Mouse (Mus musculus) effector memory CD4-positive, alpha-beta T cell, adult 5 months (primary cell): ENCODE results near the gene Tmem240. TPM values are rescaled to one million over a fixed set of nuclear protein-coding genes. Genes with fewer than 3 reads are reported as not detected.

ENCODE experiments used
- polyA plus RNA-seq: library from polyadenylated mRNA; unstranded; fragments of 100-300 nt; shearing (Covaris generic); gene quantifications from one replicate; pipeline ENCODE4 v1.2.1, GENCODE M21; 2017

Gene Tmem240
- polyA plus RNA-seq, result 0.11 TPM

DNA sequence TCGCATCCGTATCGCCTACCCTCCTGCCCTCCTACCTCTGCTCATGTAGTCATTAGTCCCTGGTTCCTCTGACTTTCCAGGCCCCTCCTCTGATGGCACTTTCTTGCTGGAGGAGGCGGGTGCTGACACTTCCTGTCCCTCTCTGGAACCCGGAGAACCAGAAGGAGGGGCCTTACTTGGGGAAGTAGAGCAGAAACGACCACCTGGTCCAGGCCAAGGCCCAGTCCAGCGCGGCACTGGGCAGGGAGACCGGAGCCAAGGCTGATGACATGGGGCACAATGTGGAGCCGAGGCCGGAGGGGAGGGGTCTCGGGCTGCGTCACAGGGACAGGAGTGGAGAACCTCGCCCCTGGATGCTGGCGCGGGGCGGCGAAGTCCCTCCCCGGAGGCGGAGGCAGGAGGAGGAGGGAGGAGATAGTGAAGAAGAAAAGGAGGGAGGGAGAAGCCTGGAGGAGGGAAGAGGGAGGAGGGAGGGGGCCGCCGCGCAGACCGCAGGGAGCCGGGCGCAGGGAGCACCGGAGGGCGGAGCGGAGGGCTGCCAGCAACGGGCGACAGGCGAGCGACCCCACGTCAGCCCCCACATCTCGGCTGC lies at the start of gene Tmem240:
Gene Tmem240, plus strand, starts transcription at position 451 of the 592 bp plus-strand sequence.

DNA sequence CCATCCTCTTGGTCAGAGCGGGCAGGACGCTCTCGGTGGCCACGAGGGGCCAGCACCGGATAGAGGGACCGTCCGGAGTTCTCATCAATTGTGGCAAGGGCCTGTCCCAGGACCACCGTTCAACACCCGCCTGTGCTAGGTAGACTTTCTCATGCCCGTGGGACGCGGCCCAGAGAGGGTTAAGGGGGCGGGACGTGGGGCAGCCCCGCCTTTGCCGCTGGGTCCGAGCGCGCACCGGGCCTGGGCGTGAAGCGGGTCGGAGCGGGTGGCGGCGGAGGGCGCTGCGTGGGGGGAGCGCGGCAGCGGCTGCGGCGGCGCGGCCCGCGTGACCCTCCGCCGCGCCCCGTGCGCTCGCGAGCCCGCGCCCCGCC lies 40.5 kb upstream of the Tmem240 start, which contains the start of gene Fndc10:
Gene Fndc10, plus strand, starts transcription at position 232 of the 371 bp plus-strand sequence.

DNA sequence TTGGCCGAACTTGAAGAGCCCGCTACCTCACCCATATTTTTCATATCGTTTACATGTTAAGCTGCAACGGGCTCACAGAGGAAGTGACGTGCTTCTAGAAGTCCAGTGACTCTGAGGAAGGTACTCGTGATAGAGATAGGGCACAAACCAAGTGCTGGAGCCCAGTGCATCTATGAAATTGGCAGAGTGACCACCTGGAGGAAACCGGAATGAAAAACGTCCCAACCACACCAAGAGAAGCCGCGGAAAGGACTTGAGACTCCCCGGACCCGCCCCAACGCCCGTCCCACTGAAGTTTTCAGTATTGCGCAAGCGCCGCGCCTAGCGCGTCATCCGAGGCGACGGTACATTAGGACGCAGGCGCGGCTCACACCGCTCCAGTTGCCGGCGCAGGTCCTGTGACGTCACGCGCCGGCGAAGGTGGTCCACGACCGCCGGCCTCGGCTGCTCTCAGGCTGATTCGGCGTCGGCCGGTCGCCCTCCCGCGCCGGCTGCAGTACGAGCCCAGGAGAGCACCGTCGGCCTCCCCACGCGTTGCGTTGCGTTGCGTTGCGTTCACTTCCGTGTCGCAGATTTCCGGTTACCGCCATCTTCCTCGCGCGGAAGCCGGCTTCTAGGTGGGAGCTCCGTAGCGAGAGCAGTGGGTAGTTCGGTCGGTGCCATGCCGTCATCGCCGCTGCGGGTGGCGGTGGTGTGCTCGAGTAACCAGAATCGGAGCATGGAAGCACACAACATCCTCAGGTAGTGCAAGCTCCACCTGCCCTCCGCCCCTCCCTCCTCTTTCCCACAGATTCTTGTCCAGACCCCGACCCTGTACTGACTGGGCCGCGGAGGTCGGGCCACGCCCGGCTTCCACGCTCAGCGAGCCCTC lies 29.6 kb upstream of the Tmem240 start, which contains the start of gene Ssu72:
Gene Ssu72, plus strand, starts transcription at position 80 of the 871 bp plus-strand sequence.

DNA sequence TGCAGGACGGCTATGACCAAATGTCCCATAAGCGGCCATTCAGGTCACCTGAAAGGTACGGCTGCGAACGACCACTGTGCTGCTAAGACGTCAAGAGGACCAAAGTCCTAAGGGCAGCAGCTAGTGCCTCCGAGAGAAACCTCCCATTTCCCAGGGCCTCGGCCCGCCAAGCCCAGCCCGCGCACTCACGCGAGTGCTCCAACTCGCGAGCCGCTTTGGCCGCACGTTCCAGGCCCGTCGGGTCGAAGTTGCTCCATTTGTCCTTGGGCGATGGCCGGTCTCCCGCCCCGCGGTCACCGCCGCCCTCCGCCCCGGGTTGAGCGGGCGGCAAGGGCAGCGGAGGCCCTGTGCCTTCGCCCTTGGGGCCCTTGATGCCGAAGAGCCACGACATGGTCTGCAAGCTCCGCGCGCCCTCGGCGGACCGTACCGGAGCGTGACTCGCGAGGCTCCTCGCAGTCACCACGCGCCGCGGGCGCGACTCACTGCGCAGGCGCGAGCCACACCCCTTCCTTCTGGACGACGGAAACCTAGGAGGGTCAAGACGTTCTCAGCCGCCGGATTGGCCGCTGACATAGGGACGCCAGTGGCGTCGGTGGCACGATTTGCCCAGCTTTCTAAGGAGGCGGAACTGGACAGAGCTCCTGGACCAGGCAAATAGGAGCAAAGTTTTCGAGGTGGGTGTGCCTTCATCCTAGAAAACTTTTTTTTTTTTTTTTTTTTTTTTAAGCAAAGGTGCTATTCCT lies 26.2 kb downstream of the Tmem240 start, which contains the start of gene Atad3a:
Gene Atad3a, minus strand, starts transcription at position 481 of the 743 bp plus-strand sequence.

DNA sequence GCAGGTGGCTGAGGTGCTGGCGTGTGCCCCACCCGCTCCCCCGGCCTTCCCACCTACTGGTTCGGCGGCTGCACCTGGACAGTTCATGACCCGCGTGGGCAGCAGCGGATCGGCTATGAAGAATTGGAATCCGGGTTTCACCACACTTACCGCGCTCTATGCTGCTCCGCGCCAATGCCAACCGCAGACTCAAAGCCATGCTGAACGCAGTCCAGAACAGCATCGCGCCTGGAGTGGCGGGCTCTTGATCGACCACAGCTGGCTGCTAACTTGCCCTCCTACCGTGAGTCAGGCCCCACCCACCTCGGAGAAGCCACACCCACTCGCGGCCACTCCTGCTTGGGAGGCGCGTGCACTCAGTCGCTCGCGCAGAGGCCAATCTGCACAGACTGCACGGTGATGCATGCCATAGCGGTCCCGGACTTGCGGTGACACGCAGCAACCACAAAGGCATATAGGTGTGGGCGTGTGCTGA lies 39.7 kb downstream of the Tmem240 start, which contains the start of gene Vwa1:
Gene Vwa1, minus strand, starts transcription at position 419 of the 475 bp plus-strand sequence.

DNA sequence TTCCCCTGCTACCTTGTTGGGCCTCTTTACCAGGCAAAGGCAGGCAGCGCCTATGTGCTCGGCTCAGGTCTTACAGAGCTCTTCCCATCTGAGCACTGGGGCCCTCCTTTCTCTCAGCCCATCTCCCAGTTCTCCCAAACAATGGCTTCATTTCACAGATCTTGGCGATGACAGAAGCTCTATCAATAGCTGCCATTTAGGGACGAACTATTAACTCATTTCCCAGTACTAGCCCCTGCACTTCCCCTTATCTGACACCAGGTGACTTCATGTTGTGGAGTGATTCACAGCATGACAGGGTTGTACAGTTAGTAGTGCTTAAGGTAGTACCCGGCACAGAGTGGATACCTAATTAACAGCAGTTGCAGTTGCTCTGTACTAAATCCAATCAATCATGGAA lies 51.2 kb downstream of the Tmem240 start, which contains the start of gene Tmem88b:
Gene Tmem88b, minus strand, starts transcription at position 56 of the 400 bp plus-strand sequence.

DNA sequence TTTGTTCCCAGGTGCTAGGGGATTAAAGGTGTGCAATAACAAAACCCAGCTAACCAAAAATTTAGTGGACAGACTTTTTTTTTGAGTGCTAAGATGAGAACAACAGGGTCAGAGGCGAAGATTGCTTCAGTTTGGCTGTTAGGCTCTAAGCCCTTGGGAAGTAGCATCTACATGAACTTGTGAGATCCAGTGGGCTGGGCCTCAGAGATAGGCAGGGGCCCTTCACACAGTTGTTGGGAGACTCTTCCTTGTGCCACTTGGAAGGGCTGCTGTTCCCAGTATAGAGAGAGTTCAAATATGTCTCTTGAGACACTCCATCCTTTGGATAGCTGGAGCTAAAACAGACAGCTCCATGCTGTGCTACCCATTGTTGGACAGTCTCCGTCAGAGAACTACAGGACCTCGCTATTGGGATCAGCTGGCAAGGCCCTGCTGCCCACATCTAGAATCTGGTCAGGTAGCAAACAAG lies 55.5 kb downstream of the Tmem240 start, which contains the start of gene Ankrd65:
Gene Ankrd65, plus strand, starts transcription at position 419 of the 469 bp plus-strand sequence.

Other genes with a start within 250 kb of the Tmem240 start
- 438 TPM for gene Gnb1, start 243.4 kb upstream of the Tmem240 start, polyA plus RNA-seq
- 98.5 TPM for gene Nadk, start 172.4 kb upstream of the Tmem240 start, polyA plus RNA-seq
- gene Slc35e2, start 133.4 kb upstream of the Tmem240 start, polyA plus RNA-seq, result 25.6 TPM
- 793 TPM for gene Cdk11b, start 109.9 kb upstream of the Tmem240 start, polyA plus RNA-seq
- gene Gm10563, start 89.4 kb upstream of the Tmem240 start, polyA plus RNA-seq, result not detected
- gene Mmp23, start 81.4 kb upstream of the Tmem240 start, polyA plus RNA-seq, result not detected
- 48.6 TPM for gene Mib2, start 65.6 kb upstream of the Tmem240 start, polyA plus RNA-seq
- 11.6 TPM for gene Fndc10, start 40.5 kb upstream of the Tmem240 start, polyA plus RNA-seq
- gene Ssu72, start 30.0 kb upstream of the Tmem240 start, polyA plus RNA-seq, result 83.3 TPM
- 69.8 TPM for gene Atad3a, start 26.3 kb downstream of the Tmem240 start, polyA plus RNA-seq
- gene Vwa1, start 39.9 kb downstream of the Tmem240 start, polyA plus RNA-seq, result 0.14 TPM
- not detected for gene Tmem88b, start 51.1 kb downstream of the Tmem240 start, polyA plus RNA-seq
- gene Ankrd65, start 55.6 kb downstream of the Tmem240 start, polyA plus RNA-seq, result not detected
- 52.7 TPM for gene Mrpl20, start 68.1 kb downstream of the Tmem240 start, polyA plus RNA-seq
- gene Ccnl2, start 77.7 kb downstream of the Tmem240 start, polyA plus RNA-seq, result 336 TPM
- 103 TPM for gene Aurkaip1, start 96.5 kb downstream of the Tmem240 start, polyA plus RNA-seq
- 1.7 TPM for gene Mxra8, start 104.9 kb downstream of the Tmem240 start, polyA plus RNA-seq
- 78.2 TPM for gene Dvl1, start 112.6 kb downstream of the Tmem240 start, polyA plus RNA-seq
- gene Tas1r3, start 128.6 kb downstream of the Tmem240 start, polyA plus RNA-seq, result 0.66 TPM
- gene Cptp, start 134.6 kb downstream of the Tmem240 start, polyA plus RNA-seq, result 4.3 TPM
- 58.5 TPM for gene Ints11, start 134.7 kb downstream of the Tmem240 start, polyA plus RNA-seq
- 29.1 TPM for gene Pusl1, start 157.0 kb downstream of the Tmem240 start, polyA plus RNA-seq
- gene Acap3, start 157.0 kb downstream of the Tmem240 start, polyA plus RNA-seq, result 29.0 TPM
- 163 TPM for gene Ube2j2, start 209.0 kb downstream of the Tmem240 start, polyA plus RNA-seq
- 4.2 TPM for gene C1qtnf12, start 227.5 kb downstream of the Tmem240 start, polyA plus RNA-seq